Mouse (Mus musculus): ENCODE data around the gene Supt7l.
A peak's percentile ranks its signal among the peaks of the same experiment; 100 is the strongest.
"Not testable (repeated sequence)": the region's sequence is repeated elsewhere in the genome, so short reads cannot be mapped to it uniquely, and the experiment has no call there.

The Supt7l gene

DNA sequence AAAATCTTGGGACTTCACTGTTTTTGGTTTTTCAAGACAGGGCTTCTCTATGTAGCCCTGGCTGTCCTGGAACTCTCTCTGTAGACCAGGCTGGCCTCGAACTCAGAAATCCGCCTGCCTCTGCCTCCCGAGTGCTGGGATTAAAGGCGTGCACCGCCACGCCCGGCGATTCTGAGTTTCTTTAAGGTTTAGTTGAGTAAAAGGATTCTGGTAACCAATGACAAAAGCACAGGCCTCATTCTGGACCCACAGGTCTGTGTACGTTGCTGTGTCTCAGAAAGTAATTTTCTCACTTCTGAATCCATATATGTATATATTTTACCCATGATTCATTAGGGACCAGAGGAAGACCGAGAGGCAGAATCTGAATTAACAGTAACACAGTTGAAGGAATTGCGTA lies at the start of gene Supt7l:
Supt7l (minus strand) TSS at position 101 of the 400 bp plus-strand sequence.
- not testable (repeated sequence) for DNase-seq (ENCODE audit: low spot score)

DNA sequence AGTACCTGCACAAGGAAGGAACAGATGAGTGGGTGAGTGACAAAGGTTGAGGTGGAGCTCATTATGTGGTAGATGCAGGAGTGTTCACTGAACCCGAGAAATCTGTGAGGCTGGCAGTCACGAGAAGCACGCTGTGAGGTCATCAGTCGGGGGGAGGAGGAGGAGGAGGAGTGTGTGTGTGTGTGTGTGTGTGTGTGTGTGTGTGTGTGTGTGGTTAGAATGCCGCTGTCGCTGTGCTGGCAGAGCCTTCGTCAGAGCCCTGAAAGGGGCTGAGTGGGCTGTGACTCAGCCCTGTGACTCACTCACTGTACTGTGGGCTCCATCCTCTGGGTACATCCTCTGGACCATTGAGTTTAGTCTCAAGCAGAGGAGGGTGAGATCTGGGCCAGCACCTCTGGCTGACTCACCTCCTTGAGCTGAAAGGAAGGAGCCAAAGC lies 49.0 kb upstream of the Supt7l start:
- no peak for DNase-seq (ENCODE audit: low spot score)

- DNase-seq (ENCODE audit: low spot score), result no peak
Observed at GRCm38 (mm10) chr5:31573722-31574121, 46.1 kb upstream of the Supt7l start.

DNA sequence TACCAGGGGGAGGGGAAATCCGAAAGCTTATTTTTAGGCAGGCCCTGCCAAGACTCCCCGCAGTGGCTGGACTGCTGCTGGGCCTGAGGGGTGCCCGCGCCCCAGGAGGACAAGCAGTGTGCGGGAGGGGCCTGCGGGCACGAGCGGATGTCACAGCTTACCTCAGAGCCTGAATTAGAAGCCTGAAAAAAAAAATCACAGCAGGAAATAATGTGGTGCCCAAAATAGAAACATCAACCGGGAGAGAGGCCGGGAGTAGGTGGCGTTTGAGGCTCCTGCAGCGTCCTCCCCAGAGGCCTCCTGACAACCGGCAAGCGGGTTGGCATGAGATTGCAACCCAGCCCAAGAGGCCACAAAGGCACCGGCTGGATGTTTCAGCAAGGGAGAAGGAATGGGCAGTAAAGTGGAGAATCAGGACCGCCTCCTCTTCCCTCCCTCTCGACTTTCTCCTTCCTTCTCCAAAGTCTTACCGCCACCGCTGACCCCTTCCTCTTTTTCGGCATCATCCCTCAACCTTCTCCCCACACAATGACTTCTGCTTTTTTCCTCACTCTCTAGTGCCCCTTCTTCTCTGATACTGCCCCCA lies 43.5 kb upstream of the Supt7l start:
- no peak for DNase-seq (ENCODE audit: low spot score)

DNA sequence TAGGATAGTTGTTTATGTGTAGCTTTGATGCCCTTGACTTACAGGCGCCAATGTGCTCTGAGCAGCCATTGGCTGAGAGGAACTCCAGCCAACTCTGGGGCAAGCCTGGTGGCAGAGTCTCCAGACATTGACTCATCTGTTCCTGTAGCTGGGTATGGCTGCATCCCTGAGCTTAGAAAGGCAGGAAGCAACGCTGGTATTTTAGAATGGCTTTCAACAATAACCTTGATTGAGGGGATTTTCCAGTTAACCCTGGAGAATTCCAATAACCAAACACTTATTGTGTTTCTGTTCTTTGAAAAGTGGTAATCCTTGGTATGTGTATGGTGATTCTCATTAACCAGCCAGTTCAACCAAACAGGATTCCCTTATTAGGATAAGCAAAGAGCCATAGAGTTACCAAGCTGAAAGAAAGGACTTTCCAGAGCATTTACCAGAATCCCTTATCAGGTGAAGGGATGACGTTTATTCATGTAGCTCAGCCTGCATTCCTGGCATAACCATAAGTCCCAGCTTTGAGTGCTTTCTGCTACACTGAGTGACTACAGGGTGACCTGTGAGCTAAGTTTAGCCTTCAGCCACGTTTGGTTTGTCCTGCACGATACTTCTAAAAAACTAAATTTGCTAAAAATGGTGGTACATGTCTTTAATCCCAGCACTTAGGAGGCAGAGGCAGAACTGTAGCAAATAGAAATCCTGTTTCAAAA lies 40.5 kb upstream of the Supt7l start:
- DNase-seq (ENCODE audit: low spot score), result no peak

DNA sequence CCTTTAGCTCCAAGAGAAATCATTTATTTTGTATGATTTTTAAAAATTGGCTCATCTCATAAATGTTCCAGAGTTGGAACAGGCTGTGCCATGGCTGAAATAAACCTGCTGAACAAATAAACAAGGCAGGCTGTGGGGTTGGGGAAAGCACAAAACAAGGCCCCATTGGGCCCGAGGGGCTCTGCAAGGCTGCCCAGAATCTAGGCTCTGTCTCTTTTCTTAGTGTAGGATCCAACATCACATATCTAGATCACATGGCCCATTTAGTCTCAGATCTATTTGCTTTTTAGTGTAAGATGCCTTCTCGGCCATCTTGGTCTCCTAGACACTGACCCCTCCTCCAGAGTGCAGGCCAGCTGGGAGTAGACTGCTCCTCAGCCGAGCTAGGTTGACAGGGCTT lies 38.9 kb upstream of the Supt7l start:
- no peak for DNase-seq (ENCODE audit: low spot score)

DNA sequence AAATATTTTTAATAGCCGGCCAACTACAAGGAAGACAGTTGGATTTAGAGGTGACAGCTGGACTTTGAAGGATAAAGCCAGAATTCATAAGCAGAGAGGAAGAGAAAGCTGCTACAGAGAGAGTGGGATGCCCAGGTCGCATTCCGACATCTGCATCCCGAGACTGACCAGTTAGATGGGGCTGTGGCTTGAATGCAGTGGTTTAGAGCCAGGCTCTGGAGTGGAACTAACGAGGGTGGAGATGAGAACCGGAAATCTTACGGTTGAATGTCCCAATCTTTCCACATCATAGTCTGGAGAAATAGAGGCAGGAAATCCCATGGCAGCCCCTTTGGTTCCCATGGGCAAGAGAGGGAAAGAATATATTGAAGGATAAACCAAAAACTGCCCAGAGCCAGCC lies 38.4 kb upstream of the Supt7l start:
- DNase-seq (ENCODE audit: low spot score), result no peak

DNA sequence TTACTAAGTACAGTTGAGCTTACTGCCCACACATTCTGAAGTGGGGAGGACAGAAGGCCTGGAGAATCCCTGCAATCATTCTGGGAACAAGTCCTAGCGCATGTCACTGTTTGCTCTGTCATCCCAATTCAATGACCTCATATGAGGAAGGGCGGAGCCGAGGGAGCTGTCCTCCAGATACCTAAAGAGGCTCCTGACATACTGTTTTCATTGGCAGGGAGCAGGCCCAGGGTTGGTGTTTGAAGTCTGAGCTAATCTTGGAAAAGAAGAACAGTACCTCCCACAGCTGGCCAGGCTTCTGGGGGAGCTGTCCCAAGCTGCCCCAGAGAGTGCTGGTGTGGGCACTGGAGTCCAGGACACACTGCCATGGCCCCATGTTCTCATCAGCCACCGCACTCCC lies 37.4 kb upstream of the Supt7l start:
- no peak for DNase-seq (ENCODE audit: low spot score)

- no peak for DNase-seq (ENCODE audit: low spot score)
Observed at GRCm38 (mm10) chr5:31563905-31564304, 36.3 kb upstream of the Supt7l start.

GRCm38 (mm10) chr5:31563496-31563895 lies 35.9 kb upstream of the Supt7l start:
- DNase-seq (ENCODE audit: low spot score), result peak; percentile 93

- DNase-seq (ENCODE audit: low spot score), result no peak
Observed at GRCm38 (mm10) chr5:31562036-31562666, 34.5 kb upstream of the Supt7l start.

DNA sequence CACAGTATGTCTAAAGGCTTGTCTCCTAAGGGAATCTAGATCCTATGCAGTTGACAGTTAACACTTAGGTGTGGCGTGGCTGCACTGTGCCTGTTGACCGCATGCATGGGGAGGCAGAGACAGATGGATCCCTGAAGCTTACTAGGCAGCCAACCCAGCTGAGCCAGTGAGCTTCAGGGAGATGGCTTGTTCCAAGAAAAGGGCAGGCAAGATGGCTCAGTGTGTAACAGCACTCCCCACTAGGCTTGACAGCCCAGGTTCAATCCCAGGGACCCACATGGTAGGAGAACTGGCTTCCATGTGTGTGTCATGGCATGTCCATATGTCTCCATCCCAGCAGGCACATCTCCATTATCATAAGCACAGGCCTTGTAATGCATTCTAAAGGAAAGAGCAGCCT lies 32.7 kb upstream of the Supt7l start:
- DNase-seq (ENCODE audit: low spot score), result no peak

DNA sequence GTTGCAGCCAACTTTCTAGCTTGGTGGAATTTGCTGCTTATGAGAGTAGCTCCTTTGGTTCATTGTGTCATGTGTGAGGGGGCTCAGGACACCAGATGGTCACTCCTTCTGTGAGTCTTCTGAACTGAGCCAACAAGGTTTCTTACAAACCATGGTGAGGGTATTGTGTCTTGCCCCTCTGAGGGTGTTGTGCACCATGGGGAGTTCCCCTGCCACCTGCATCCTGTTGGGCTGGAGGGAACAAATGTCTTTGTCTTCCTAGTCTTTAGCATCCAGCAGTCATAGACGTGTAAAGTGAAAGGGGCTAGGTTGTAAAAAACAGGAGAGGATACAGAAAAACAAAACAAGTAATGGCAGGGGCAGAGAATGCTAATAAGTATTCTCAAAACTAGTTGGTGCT lies 31.8 kb upstream of the Supt7l start:
- no peak for DNase-seq (ENCODE audit: low spot score)

DNA sequence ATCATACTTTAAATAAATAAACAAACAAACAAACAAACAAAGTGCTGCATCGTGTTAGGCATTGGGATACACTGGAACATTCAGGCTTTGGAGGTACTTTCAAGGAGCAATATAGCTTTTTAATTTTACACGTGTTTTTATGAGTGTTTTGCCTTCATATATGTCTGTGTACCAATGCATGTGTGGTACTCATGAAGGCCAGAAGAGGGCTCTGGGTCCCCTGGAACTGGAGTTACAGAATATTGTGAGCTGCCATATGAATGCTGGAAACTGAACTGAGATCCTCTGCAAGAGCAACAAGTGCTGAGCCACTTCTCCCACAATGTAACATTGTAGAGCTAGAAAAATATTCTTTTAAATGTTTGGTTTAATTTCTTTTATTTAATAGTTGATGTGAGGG lies 7.6 kb upstream of the Supt7l start:
- no peak for DNase-seq (ENCODE audit: low spot score)

DNA sequence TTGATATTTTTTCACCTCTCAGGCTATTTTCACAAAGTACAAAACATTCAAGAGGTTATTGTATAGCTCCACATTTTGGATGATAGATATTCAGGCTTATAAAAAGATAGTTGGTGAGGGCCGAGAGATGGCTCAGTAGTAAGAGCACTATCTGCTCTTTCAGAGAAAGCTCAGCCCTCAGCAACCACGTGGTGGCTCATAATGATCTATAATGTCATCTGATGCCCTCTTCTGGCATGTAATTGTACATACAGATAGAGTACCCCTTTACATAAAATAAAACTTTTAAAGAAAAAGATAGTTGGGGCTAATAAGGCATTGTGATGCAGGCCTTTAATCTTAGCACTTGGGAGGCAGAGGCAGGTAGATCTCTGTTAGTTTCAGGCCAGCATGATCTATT lies 953 bp upstream of the Supt7l start:
- no peak for DNase-seq (ENCODE audit: low spot score)

- DNase-seq (ENCODE audit: low spot score), result no peak
Observed at GRCm38 (mm10) chr5:31527117-31527680, 408 bp downstream of the Supt7l start.

GRCm38 (mm10) chr5:31526354-31527116 lies 1.1 kb downstream of the Supt7l start, which contains the start of gene Slc4a1ap:
Gene Slc4a1ap (plus strand): TSS chr5:31526995.
- peak; percentile 86 for DNase-seq (ENCODE audit: low spot score)

DNA sequence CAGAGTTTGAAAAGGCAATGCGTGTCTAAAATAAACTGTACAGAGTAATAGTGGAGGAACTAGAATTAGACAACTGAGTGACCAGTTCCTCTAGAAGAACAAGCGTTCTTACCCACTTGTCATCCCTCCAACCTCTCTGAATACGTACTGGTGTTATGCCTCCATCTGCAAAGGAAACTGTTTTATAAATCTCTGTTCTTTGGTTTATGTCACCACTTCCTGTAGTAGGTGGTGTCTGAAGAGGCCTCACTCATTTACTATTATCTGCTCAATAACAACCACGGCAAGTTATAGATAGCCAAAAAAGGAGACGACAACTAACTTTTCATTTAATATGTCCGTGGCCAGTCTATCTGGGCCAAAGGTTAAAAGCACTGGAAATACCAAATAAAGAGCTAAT lies 7.1 kb downstream of the Supt7l start:
- no peak for DNase-seq (ENCODE audit: low spot score)

DNA sequence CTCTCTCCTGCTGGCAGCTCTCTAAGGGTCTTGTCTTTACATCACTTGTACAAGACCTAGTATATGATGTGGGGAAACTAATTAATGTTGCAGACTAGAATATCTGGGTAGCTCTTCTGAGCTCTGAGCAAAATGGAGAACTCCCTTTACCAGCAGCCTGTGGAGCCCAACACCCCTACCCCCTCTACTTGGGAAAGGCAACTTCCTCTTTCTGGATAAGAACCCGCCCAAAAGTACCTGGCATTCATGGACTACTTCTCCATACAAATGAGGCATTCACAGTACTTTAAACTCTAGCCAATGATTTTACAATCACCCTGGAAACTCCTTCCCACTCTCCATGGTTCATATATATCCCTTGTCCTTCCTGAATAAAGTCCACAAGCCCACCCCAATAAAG lies 15.1 kb downstream of the Supt7l start:
- DNase-seq (ENCODE audit: low spot score), result no peak

DNA sequence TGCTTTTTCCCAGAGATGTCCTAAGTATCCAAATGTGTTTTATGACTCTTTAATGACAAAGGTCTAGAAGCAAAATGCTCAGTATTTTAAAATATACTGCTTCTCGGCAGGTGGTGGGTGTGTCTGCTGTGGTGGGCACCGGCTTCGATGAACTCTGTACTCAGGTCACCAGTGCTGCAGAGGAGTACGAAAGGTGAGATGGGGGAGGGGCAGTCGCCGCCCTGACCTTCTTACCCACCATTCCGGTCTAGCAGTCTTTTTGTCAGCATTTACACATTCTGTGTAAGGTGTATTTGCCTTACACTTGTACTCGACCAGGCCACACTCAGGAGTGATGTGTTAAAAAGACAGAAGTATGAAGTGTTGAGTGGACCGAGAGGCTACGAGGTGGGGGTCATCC lies 22.8 kb downstream of the Supt7l start:
- no peak for DNase-seq (ENCODE audit: low spot score)

- peak; percentile 97 for DNase-seq (ENCODE audit: low spot score)
Observed at GRCm38 (mm10) chr5:31494513-31495297, 32.9 kb downstream of the Supt7l start, which contains the start of gene Gpn1. Gene Gpn1 (plus strand): TSS chr5:31494741.

All from embryo, embryonic 10 days (tissue).